Mouse (Mus musculus) MN1 (cell line): ENCODE results near the gene Eml1.

Source experiments
- DNase-seq: peaks from one replicate; pipeline ENCODE4 v3.0.0-alpha.2; 2016; ENCODE audit warnings: low spot score

Gene Eml1

GRCm38 (mm10) chr12:108373611-108374010 lies 2.9 kb downstream of the Eml1 start:
- DNase-seq: no peak

DNA sequence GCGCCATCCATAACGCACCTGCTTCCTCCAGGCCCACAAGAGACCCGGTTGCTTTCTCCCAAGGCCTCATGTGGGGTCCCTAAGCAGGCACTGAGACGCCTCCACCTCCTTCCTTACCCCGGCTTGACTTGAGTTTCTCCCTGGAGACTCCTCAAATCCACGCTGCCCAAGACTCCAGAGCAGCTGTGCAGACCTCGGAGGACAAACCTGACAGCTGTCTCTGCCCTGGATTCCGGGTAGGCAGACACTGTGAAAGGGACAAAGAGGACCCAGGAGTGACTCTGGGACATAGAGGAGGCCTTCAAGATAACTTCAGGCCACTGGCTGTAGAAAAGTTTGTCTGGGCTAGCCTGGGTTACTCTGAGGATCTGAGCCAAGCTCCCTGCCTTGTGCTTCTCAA lies 3.9 kb downstream of the Eml1 start:
- no peak for DNase-seq

GRCm38 (mm10) chr12:108378379-108379133 lies 7.8 kb downstream of the Eml1 start:
- no peak for DNase-seq

- DNase-seq: no peak
Measured at GRCm38 (mm10) chr12:108386476-108387232, 15.9 kb downstream of the Eml1 start.

DNA sequence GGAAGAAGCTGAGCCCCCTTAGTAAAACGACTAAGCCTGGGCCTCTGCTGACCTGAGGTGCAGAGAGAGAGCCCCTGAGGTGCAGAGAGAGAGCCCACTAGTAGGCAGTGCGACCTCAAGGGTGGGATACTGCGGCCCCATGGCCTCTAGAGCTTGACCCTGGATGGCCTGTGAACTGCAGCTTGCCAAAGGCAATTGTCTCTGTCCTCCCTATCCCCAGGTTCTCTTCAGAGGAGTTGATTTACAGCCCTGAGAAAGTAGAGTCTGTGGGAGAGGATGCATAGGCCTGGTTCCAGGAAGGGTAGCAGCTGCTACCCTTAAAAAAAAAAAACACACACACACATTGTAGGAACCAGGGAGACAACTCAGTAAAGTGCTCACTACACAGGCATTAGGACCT lies 19.0 kb downstream of the Eml1 start:
- no peak for DNase-seq

DNA sequence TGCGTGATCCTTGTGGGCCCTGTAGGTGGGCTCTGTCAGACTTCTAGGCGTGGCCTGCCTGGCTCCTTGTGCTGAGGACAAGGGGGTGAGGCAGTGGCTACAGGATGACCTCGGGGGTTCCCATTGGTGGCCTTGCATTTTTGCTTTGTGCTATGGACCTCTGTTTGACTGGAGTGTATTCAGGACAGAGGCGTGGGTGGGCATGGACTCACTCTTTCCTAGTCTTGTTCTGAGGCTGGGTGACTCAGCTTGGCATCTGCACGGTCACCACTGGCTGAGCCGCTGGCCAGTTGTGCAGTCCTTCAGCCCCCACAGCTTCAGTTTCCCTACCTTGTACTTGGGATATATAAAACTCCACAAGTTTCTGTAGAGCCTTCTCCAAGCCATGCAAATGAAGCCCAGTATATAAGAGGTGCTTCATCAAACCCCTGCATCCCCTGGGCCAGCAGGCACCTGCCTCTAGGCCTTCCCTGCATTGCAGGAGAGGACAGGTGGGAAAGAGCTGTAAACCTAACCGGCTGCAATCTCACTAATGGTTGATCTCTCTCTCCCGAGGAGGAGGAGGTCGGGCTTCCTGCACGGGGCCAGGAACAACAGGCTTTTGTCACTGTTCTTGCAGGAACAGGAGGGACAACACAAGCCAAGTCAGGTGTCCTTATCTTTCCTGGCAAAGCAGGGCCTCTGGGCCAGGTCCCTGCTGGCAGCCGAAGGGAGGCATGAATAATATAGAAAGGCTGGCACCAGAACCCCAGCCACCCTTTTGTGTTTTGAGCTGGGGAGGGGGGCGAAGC lies 21.7 kb downstream of the Eml1 start:
- no peak for DNase-seq

- no peak for DNase-seq
Measured at GRCm38 (mm10) chr12:108393082-108393481, 22.3 kb downstream of the Eml1 start.

DNA sequence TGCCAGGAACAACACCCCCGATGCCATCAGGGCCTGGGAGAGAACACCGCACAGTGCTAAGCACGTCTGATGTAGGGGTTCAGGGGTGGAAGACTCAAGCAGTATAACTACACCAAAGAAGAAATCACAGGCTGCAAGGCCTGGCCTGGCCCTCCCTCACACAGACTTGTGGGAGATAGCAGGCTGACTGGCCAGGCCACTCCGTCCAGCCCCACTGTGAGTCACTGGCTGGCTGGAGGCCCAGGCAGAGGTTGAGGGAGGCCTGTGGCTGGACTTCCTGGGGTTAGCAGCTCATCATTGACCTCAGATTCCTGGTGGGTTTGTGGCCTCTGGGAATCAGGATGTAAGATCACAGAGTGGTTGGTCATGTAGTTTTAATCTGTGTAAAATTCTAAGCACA lies 22.9 kb downstream of the Eml1 start:
- peak; percentile 73 for DNase-seq

DNA sequence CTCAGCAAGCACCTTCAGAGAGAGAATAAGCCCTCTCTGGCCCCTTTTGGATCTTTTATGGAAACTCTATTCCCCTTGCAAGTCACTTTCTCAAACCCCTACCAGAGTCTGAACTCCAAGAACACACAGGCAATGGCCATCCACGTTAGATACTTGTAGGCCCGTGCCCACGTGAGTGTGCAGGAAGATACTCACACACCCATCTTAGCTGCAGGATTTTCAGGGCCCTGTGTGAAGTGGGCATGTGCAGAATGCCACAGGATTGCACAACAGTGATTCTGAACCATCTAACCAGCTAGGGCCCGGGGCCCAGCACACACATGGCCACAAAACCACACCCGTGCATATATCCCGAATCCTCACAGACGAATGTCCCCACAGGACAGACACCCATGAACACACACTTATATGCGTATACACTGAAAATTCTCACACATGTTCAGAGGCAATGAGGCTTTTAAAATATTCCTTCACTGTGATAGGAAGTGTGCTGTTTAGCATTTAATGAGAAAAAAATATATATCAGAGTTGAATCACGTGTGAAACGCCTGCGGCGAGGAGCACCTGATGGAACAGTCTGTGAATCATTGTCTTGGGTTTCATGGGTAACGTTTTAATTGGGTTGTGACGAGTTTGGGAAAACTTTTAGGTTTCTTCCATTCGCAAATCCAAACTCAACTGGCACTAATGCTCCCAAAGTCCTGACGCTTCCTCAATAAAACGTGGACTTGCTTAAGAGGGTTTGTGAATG lies 24.0 kb downstream of the Eml1 start:
- DNase-seq: no peak

DNA sequence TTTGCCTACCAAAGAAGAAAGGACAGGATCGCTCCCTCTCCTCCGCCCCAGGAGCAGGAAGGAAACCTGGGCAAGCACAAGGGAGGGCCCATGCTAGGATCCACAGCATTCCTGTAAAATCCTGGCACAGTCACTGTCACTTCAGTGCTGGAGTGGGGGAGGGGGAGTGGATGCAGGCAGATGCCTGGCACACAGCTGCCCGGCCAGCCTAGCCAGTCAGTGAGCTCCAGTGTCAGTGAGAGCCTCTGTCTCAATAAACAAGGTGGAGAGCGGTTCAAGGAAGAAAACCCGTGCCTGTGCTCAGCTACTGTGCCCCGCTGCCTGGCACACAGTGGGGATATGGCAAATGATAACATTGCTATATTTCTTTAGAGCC lies 24.5 kb downstream of the Eml1 start:
- no peak for DNase-seq

GRCm38 (mm10) chr12:108396081-108396947 lies 25.6 kb downstream of the Eml1 start:
- DNase-seq: peak; percentile 24

GRCm38 (mm10) chr12:108398681-108399080 lies 27.9 kb downstream of the Eml1 start:
- no peak for DNase-seq

- no peak for DNase-seq
Measured at GRCm38 (mm10) chr12:108399191-108399590, 28.4 kb downstream of the Eml1 start.

GRCm38 (mm10) chr12:108400951-108401350 lies 30.2 kb downstream of the Eml1 start:
- no peak for DNase-seq

- no peak for DNase-seq
Measured at GRCm38 (mm10) chr12:108403957-108404356, 33.2 kb downstream of the Eml1 start.

DNA sequence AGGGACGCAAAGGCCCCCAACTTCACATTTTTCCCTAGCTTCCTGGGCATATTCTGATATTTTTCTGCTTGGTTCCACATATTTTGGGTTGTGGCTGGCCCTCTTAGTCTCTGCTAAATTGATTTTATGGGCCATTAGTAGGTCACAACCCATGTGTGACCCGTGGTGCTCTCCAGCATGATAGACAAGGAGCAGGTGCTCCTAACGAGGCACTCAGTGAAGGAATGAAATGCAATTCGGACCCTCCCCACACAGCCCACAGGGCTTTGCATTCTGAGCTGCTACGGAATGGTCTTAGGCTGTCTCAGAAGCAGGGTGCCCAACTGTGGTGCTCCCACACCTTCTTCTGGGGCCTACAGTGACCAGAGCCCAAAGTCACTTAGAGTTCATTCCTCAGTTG lies 38.3 kb downstream of the Eml1 start:
- no peak for DNase-seq

GRCm38 (mm10) chr12:108410416-108411208 lies 39.9 kb downstream of the Eml1 start:
- no peak for DNase-seq

GRCm38 (mm10) chr12:108414932-108415331 lies 44.2 kb downstream of the Eml1 start:
- DNase-seq: no peak

- DNase-seq: no peak
Measured at GRCm38 (mm10) chr12:108419570-108419969, 48.8 kb downstream of the Eml1 start.

DNA sequence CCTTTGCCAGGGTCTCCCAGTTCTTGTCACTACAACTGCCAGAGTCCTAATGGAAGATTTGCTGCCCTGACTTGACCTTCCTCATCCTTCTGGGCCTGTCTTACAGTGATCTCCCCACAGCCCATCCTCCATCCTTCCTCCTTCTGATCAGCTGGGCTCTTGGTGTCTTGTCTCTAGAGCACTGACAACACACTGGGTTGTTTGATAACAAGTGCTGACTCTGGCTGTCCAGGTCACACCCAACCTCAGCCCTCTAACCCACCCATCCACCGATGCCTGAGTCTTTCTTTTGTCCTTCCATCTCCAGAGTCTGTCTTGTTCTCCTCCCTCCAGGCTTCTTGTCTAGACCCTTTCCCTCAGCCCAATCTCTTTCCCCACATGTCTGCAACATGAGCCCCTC lies 50.7 kb downstream of the Eml1 start:
- DNase-seq: no peak
